Mouse (Mus musculus): ENCODE results near the gene Adgrg3.

The Adgrg3 gene

GRCm38 (mm10) chr8:95017451-95017850 is at the start of gene Adgrg3:
Gene Adgrg3 (plus strand): TSS chr8:95017692.
- no peak for DNase-seq (ENCODE audit: low read depth)

GRCm38 (mm10) chr8:94973270-94973669 is 44.2 kb upstream of the Adgrg3 start:
- DNase-seq (ENCODE audit: low read depth), result no peak

- DNase-seq (ENCODE audit: low read depth), result no peak
These were observed 43.7 kb upstream of the Adgrg3 start for GRCm38 (mm10) chr8:94973786-94974185.

GRCm38 (mm10) chr8:94974467-94975165 is 42.9 kb upstream of the Adgrg3 start, which contains the start of gene Adgrg1:
Gene Adgrg1 (plus strand): TSS chr8:94974751.
- DNase-seq (ENCODE audit: low read depth), result no peak

GRCm38 (mm10) chr8:94976651-94977417 is 40.7 kb upstream of the Adgrg3 start:
- DNase-seq (ENCODE audit: low read depth), result no peak

GRCm38 (mm10) chr8:94978131-94978530 is 39.4 kb upstream of the Adgrg3 start:
- no peak for DNase-seq (ENCODE audit: low read depth)

- DNase-seq (ENCODE audit: low read depth), result no peak
These were observed 38.7 kb upstream of the Adgrg3 start for GRCm38 (mm10) chr8:94978593-94979319.

- DNase-seq (ENCODE audit: low read depth), result no peak
These were observed 37.3 kb upstream of the Adgrg3 start for GRCm38 (mm10) chr8:94980176-94980575.

- no peak for DNase-seq (ENCODE audit: low read depth)
These were observed 36.5 kb upstream of the Adgrg3 start for GRCm38 (mm10) chr8:94980976-94981375.

- no peak for DNase-seq (ENCODE audit: low read depth)
These were observed 35.6 kb upstream of the Adgrg3 start for GRCm38 (mm10) chr8:94981848-94982247.

- DNase-seq (ENCODE audit: low read depth), result no peak
These were observed 34.3 kb upstream of the Adgrg3 start for GRCm38 (mm10) chr8:94983146-94983545.

GRCm38 (mm10) chr8:94983881-94984516 is 33.5 kb upstream of the Adgrg3 start:
- peak; percentile 75 for DNase-seq (ENCODE audit: low read depth)

GRCm38 (mm10) chr8:94985023-94985422 is 32.5 kb upstream of the Adgrg3 start:
- no peak for DNase-seq (ENCODE audit: low read depth)

GRCm38 (mm10) chr8:94986676-94987075 is 30.8 kb upstream of the Adgrg3 start:
- DNase-seq (ENCODE audit: low read depth), result no peak

- no peak for DNase-seq (ENCODE audit: low read depth)
These were observed 29.9 kb upstream of the Adgrg3 start for GRCm38 (mm10) chr8:94987553-94987952.

GRCm38 (mm10) chr8:94988619-94989018 is 28.9 kb upstream of the Adgrg3 start:
- DNase-seq (ENCODE audit: low read depth), result no peak

- DNase-seq (ENCODE audit: low read depth), result no peak
These were observed 27.8 kb upstream of the Adgrg3 start for GRCm38 (mm10) chr8:94989711-94990110.

- no peak for DNase-seq (ENCODE audit: low read depth)
These were observed 26.7 kb upstream of the Adgrg3 start for GRCm38 (mm10) chr8:94990598-94991453.

GRCm38 (mm10) chr8:94991454-94991994 is 26.0 kb upstream of the Adgrg3 start:
- DNase-seq (ENCODE audit: low read depth), result no peak

- DNase-seq (ENCODE audit: low read depth), result no peak
These were observed 25.5 kb upstream of the Adgrg3 start for GRCm38 (mm10) chr8:94992010-94992409.

- no peak for DNase-seq (ENCODE audit: low read depth)
These were observed 25.0 kb upstream of the Adgrg3 start for GRCm38 (mm10) chr8:94992534-94992933.

Data from c-Kit-positive CD71-negative TER-119-negative erythroid progenitor cells, embryonic 14.5 days (primary cell).